Mouse (Mus musculus) R1 (cell line): ENCODE measurements around the gene Fam89b.
A peak's percentile ranks its signal among the peaks of the same experiment; 100 is the strongest.
"Not testable (repeated sequence)": the region's sequence is repeated elsewhere in the genome, so short reads cannot be mapped to it uniquely, and the experiment has no call there.

Experiments used
- DNase-seq: peaks from one replicate; pipeline ENCODE4 v3.0.0-alpha.2; 2018; ENCODE audit warnings: low read depth, low spot score

The Fam89b gene

GRCm38 (mm10) chr19:5713255-5713654 lies 16.2 kb downstream of the Fam89b start:
- DNase-seq: no peak

DNA sequence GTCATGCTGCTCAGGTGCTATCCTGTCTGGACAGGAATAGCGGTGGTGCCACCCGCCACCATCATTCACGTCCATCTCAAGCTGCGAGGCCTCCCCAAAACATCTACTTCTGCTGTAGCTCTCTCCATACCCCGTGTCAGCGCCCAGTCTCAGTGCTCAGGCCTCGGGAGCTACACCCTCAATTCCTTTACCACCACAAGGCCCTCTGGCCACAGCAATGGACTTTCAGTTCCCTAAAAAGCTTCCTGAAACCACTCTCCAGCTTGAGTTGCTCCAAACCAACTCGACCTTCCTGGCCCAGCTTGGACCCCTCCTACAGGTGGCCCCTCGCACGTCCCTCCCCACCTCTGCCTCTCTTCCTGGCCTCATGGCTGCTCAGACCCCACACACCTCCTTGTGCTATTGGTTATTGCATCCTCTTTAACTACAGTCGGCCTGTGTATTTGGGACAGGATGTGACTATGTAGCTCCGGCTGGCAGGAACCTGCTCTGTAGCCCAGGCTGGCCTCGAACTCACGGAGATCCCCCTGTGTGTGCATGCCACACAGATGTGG lies 17.5 kb downstream of the Fam89b start:
- DNase-seq: no peak

GRCm38 (mm10) chr19:5711218-5711617 lies 18.2 kb downstream of the Fam89b start:
- peak; percentile 82 for DNase-seq

DNA sequence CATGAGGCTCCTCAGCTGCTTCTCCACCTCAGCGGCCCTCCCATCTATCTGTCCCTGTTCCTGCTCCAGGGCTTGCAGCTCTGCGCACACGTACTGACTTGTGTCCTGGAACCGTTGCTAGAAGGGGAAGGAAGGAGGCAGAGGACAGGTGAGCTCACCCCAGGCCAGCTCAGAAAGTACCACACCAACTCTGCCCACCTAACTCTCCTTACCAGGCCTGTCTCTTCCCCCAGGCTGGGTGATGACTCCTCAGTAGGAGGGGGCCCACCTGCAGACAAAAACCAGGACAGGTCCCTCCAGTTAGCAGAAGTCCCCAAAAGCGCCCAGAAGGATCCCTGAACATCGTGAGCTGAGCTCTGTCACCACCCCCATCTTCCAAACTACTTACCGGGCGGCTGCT lies 18.9 kb downstream of the Fam89b start:
- no peak for DNase-seq

DNA sequence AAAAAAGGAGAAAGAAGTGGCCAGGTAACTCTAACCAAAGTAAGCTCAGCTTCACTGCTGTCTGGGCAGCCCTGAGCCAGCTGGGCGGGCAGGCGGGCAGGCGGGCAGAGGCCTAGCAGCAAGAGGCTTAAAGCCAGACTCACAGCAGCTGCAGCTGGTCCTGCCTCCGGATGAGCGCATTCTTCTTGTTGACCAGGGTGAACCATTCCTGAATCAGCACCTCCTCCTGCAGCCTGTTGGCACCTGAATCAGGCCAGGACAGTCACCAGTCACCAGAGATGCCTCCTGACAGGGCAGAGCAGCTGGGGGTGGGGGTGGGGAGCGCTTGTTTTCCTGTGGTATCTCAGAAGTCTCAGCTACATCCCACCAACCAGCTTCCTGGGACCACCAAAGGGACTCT lies 19.4 kb downstream of the Fam89b start:
- no peak for DNase-seq

DNA sequence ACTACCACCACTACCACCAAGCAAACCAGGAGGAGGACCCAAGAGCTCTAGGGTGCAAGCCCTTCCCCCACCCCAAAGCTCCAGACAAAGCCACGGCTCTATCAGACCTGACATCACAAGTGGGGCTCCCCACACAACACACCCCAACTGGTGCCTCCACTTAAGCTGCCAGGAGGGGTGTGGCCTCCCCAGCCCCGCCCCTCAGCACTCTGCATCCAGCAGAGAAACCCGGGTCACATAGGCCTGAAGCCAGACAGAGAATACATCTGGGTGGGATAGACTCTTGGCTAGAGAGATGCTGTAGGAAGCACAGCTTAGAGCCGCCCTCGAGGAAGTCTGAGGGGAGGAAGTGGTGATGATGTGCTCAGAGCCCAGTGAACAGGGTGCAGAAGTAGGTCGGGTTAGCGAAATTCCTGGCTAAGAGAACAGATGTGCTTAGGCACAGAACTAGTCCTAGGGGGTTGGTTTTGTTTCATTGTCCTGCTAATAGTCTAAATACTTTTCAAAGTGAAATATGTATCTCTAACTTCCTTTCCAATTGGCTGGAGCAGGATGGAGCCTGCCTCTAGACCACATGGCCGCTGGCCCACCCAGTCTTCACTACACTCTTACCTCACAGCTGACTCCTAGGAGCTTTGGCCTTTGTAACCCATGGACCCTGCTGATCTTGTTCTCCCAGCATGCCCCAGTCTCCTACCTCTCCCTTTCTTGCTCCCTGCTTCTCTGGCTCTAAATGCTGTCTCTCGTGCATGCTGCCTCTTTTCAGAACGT lies 24.5 kb downstream of the Fam89b start:
- DNase-seq: peak; percentile 50

DNA sequence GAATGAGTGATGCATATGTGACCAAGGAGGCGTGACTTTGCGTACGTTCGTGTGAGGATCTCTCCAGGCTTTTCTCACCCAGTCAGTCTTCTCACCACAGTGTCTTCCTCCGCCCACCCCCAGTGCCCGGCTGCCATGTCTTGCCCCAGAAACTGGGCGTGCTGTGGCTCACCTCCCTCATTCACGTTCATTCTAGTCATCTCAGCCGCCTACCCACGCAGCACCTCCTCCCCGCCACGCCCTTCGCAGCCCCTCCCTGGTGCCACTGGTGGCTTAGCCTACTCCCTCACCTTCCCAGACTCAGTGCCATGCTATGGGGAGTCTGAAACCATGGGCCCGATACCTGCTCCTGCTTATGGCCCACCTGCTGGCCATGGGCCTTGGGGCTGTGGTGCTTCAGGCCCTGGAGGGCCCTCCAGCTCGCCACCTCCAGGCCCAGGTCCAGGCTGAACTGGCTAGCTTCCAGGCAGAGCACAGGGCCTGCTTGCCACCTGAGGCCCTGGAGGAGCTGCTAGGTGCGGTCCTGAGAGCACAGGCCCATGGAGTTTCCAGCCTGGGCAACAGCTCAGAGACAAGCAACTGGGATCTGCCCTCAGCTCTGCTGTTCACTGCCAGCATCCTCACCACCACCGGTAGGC lies 25.2 kb downstream of the Fam89b start, which contains the start of gene Kcnk7:
Kcnk7 (plus strand) TSS at position 205 of the 638 bp plus-strand sequence.
- no peak for DNase-seq

GRCm38 (mm10) chr19:5695849-5696462 lies 33.5 kb downstream of the Fam89b start:
- DNase-seq: peak; percentile 96

- no peak for DNase-seq
These were observed 35.7 kb downstream of the Fam89b start for GRCm38 (mm10) chr19:5693801-5694200.

DNA sequence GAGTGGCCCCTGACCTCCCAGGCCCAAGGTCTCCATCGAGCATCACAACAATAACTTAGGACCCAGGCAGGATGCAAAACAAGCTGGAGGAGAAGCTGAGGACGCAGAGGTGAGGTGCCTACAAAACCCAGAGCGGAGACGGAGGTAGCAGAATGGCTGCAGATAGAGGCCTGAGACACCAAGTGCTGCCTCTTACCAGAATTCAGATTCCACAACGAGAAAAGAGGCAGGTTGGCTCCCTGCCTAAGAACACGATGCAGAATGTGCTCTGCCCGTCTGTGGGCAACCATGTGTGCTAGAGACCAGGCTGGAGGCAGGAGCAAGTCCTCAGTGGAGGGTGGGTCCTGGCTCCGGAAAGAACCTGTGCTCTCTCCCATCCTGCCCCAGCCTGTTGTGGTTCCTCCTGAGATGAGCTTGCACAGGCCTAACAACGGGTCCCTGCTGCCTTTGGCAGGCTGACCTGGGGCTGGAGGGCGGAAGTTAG lies 36.5 kb downstream of the Fam89b start:
- no peak for DNase-seq

- DNase-seq: no peak
These were observed 37.2 kb downstream of the Fam89b start for GRCm38 (mm10) chr19:5692086-5692912.

GRCm38 (mm10) chr19:5691601-5692000 lies 37.9 kb downstream of the Fam89b start:
- DNase-seq: no peak

- no peak for DNase-seq
These were observed 39.1 kb downstream of the Fam89b start for GRCm38 (mm10) chr19:5690343-5690735.

DNA sequence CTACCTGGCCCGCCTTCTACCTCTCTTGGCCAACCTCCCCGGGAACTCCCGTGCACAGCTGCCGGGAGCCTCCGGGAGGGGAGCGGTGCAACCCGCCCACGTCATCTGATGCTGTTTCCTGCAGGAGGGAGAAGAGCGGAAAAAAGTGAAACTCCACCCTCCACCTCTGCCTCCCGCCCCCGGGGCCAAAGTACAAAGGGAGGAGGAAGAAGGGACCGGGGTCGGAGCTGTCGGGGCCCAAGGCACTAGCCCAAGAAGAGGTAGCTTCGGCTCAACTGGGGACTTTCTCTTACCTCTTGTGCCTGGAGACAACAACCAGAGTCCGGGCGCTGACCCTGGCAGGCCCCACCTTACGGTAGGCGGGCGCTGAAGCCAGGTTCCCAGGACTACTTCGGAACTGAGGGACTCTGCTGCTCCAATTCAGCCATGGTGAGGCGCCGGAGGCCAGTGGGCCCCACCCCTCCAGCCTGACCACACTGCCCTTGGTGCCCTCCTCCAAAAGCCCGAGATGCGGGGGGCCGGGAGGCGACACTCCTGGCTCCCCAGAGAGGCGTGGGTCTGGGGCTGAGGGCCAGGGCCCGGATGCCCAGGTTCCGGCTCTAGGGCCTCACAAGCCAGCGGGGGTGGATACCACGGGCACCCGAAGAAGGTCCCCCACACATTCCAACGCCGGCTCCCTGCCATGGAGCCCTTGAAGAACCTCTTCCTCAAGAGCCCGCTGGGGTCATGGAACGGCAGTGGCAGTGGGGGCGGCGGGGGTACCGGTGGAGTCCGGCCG lies 39.7 kb downstream of the Fam89b start:
- peak; percentile 79 for DNase-seq

GRCm38 (mm10) chr19:5689088-5689428 lies 40.4 kb downstream of the Fam89b start:
- no peak for DNase-seq

- DNase-seq: peak; percentile 99
These were observed 41.0 kb downstream of the Fam89b start, which contains the start of the genes Map3k11 and Pcnx3 for GRCm38 (mm10) chr19:5688200-5689087. TSS of gene Map3k11 (plus strand) at chr19:5688742. TSS of gene Pcnx3 (minus strand) at chr19:5688908.

GRCm38 (mm10) chr19:5687738-5688137 lies 41.7 kb downstream of the Fam89b start:
- no peak for DNase-seq

DNA sequence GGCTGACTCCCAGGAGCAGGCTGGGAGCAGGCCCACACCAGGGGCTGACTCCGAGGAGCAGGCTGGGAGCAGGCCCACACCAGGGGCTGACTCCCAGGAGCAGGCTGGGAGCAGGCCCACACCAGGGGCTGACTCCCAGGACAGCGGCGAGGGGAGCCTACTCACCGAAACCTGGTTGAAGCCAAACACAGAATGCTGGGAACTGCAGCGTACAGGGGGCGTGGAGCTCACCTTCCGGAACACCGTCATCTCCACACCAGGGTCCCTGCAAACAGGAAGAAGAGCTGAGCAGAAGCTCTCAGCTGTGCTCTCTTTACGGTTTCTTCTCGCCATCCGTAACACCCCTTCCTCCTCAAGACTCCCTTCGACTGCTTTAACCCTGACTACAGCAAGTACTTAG lies 42.5 kb downstream of the Fam89b start:
- DNase-seq: not testable (repeated sequence)

- DNase-seq: no peak
These were observed 43.0 kb downstream of the Fam89b start for GRCm38 (mm10) chr19:5686437-5686836.

GRCm38 (mm10) chr19:5685861-5686260 lies 43.6 kb downstream of the Fam89b start:
- DNase-seq: no peak
